Comparison of ENCODE assay signal across 22 mouse cellular contexts in genomic region chr12:8809086-8809485, GRCm38 (mm10). TPM values are rescaled to one million over a fixed set of nuclear protein-coding genes. Genes with fewer than 3 reads are reported as not detected.
DNase-seq lines count a peak whose midpoint lies in the region; ATAC-seq and TF ChIP-seq lines count a peak whose summit lies in the region.
"Had no signal": no experiment of that assay in that cellular context is flagged by ENCODE, and none has a peak within 500 bp of the region (broad histone marks: within the 10 kb centered on the region; RNA-seq: fewer than 3 reads in every experiment).

No protein-coding gene starts in this region.

- H3K27me3 ChIP-seq in C2C12 (ENCODE audit: control insufficient read depth, insufficient read depth, insufficient read length), result no peaks in the 10 kb centered on the region
- H3K27me3 ChIP-seq in limb, embryonic 10.5 days (ENCODE audit: low read depth, poor library complexity, severe bottlenecking), result no peaks in the 10 kb centered on the region
- no peaks in the 10 kb centered on the region for H3K27me3 ChIP-seq in lung, embryonic 14.5 days (ENCODE audit: insufficient read depth, low read length)
- no peaks in the 10 kb centered on the region for H3K27me3 ChIP-seq in intestine, postnatal 0 days (replicated peaks; ENCODE audit: control insufficient read depth, insufficient read depth, low read length)
- no peaks in the 10 kb centered on the region for H3K27me3 ChIP-seq in heart, embryonic 12.5 days (replicated peaks)
- H3K27me3 ChIP-seq: forebrain, embryonic 12.5 days; hindbrain, embryonic 12.5 days; neural tube, embryonic 13.5 days had no signal

- 0 out of 2 replicates have a peak overlapping the region, but pooled peaks have one; percentile 42 for H3K27ac ChIP-seq in limb, embryonic 10.5 days
- H3K27ac ChIP-seq in lung, embryonic 14.5 days (ENCODE audit: low read depth), result peak overlapping the region; percentile 48; the same call in 1 of the 2 replicates
- no peak overlapping the region for H3K27ac ChIP-seq in intestine, postnatal 0 days (ENCODE audit: low read depth, low read length)
- no peak overlapping the region for H3K27ac ChIP-seq in heart, embryonic 12.5 days (ENCODE audit: poor library complexity, severe bottlenecking)
- H3K27ac ChIP-seq: forebrain, embryonic 12.5 days; heart, embryonic 10.5 days; hindbrain, embryonic 12.5 days; macrophage; neural tube, embryonic 13.5 days had no signal

- DNase-seq in limb, embryonic 10.5 days (ENCODE audit: low spot score), result no peak
- peak; percentile 18 for DNase-seq in lung, embryonic 14.5 days
- DNase-seq in lung, postnatal 36 days, result peak; percentile 86
- DNase-seq in frontal cortex, postnatal 10 days (ENCODE audit: low spot score in 2 of 2), result no peak
- DNase-seq: adrenal gland, postnatal 25 days; cerebellum, adult 11-12 months; cerebellum, postnatal 25 days; heart, postnatal 14 days; kidney, adult 2 months; kidney, postnatal 10 days; left cerebral cortex, postnatal 4 days; thymus, postnatal 14 days had no signal

- WGBS in limb, embryonic 10.5 days, result 87% methylated on average over 2 of the region's 2 CpGs
- 47% methylated on average over 2 of the region's 2 CpGs for WGBS in lung, embryonic 14.5 days
- 46% methylated on average over 2 of the region's 2 CpGs for WGBS in intestine, postnatal 0 days
- 54% methylated on average over 2 of the region's 2 CpGs for WGBS in heart, embryonic 12.5 days

- H3ac ChIP-seq in C2C12 (ENCODE audit: control insufficient read depth, insufficient read length, low read depth), result no peak overlapping the region

- H3K79me3 ChIP-seq in C2C12 (ENCODE audit: low read depth), result no peaks in the 10 kb centered on the region

- no peaks in the 10 kb centered on the region for H3K79me2 ChIP-seq in C2C12 (ENCODE audit: control insufficient read depth, insufficient read depth)

- no peaks in the 10 kb centered on the region for H3K9me3 ChIP-seq in limb, embryonic 10.5 days (replicated peaks)
- H3K9me3 ChIP-seq in lung, embryonic 14.5 days (ENCODE audit: low read depth, low read length), result no peaks in the 10 kb centered on the region
- no peaks in the 10 kb centered on the region for H3K9me3 ChIP-seq in intestine, postnatal 0 days (ENCODE audit: control insufficient read depth)
- 0 out of 2 replicates have a peak, but pooled peaks cover 3% of the 10 kb centered on the region for H3K9me3 ChIP-seq in heart, embryonic 12.5 days (replicated peaks)
- H3K9me3 ChIP-seq: forebrain, embryonic 12.5 days; heart, embryonic 10.5 days; hindbrain, embryonic 12.5 days; neural tube, embryonic 13.5 days had no signal

- no peaks in the 10 kb centered on the region for H3K36me3 ChIP-seq in C2C12 (ENCODE audit: control insufficient read depth, insufficient read depth)
- no peaks in the 10 kb centered on the region for H3K36me3 ChIP-seq in limb, embryonic 10.5 days
- H3K36me3 ChIP-seq in lung, embryonic 14.5 days (ENCODE audit: insufficient read depth), result no peaks in the 10 kb centered on the region
- no peaks in the 10 kb centered on the region for H3K36me3 ChIP-seq in intestine, postnatal 0 days (ENCODE audit: control insufficient read depth, insufficient read depth)
- H3K36me3 ChIP-seq in heart, embryonic 12.5 days, result no peaks in the 10 kb centered on the region
- H3K36me3 ChIP-seq: forebrain, embryonic 12.5 days; heart, embryonic 10.5 days; hindbrain, embryonic 12.5 days; neural tube, embryonic 13.5 days had no signal

- ATAC-seq in lung, embryonic 14.5 days (ENCODE audit: insufficient read depth), result peak; percentile 47; the same call in 1 of the 2 replicates
- ATAC-seq in intestine, postnatal 0 days, result no peak
- ATAC-seq in heart, embryonic 12.5 days (ENCODE audit: insufficient number of reproducible peaks, low FRiP score), result no peak
- ATAC-seq: CD4-positive, CD25-positive, alpha-beta regulatory T cell, adult 4 months had no signal

- no peak for TF ChIP-seq CTCF in C2C12 (IDR thresholded peaks at IDR 0.05; ENCODE audit: control insufficient read depth, insufficient read depth, insufficient read length)
- no peak for TF ChIP-seq CTCF in lung, embryonic 14.5 days (IDR thresholded peaks at IDR 0.05; ENCODE audit: low read depth)
- TF ChIP-seq CTCF in intestine, postnatal 0 days (IDR thresholded peaks at IDR 0.05; ENCODE audit: low read depth), result no peak

- H3K4me1 ChIP-seq in limb, embryonic 10.5 days, result peaks cover 55% of the 10 kb centered on the region
- H3K4me1 ChIP-seq in lung, embryonic 14.5 days (ENCODE audit: insufficient read depth), result no peaks in the 10 kb centered on the region
- H3K4me1 ChIP-seq in intestine, postnatal 0 days (replicated peaks; ENCODE audit: control insufficient read depth, insufficient read depth, low read length), result peaks cover 12% of the 10 kb centered on the region; the same call in 1 of the 2 replicates
- H3K4me1 ChIP-seq in heart, embryonic 12.5 days (replicated peaks), result peaks cover 5% of the 10 kb centered on the region; the same call in 1 of the 2 replicates
- H3K4me1 ChIP-seq: forebrain, embryonic 12.5 days; hindbrain, embryonic 12.5 days; neural tube, embryonic 13.5 days had no signal

- no peak overlapping the region for H3K9ac ChIP-seq in lung, embryonic 14.5 days
- no peak overlapping the region for H3K9ac ChIP-seq in intestine, postnatal 0 days (ENCODE audit: low read depth, low read length)
- no peak overlapping the region for H3K9ac ChIP-seq in heart, embryonic 12.5 days
- H3K9ac ChIP-seq: forebrain, embryonic 12.5 days; hindbrain, embryonic 12.5 days; neural tube, embryonic 13.5 days had no signal

- no peak overlapping the region for H3K4me2 ChIP-seq in lung, embryonic 14.5 days
- H3K4me2 ChIP-seq in intestine, postnatal 0 days (replicated peaks; ENCODE audit: low read depth), result no peak overlapping the region
- no peak overlapping the region for H3K4me2 ChIP-seq in heart, embryonic 12.5 days
- H3K4me2 ChIP-seq: forebrain, embryonic 12.5 days; hindbrain, embryonic 12.5 days; midbrain, embryonic 11.5 days; neural tube, embryonic 13.5 days had no signal

- no peak overlapping the region for H3K4me3 ChIP-seq in C2C12 (ENCODE audit: insufficient read depth, poor library complexity, severe bottlenecking)
- H3K4me3 ChIP-seq in limb, embryonic 10.5 days, result no peak overlapping the region
- no peak overlapping the region for H3K4me3 ChIP-seq in lung, embryonic 14.5 days (ENCODE audit: low read depth, low read length)
- no peak overlapping the region for H3K4me3 ChIP-seq in intestine, postnatal 0 days (ENCODE audit: low read depth, low read length)
- H3K4me3 ChIP-seq in heart, embryonic 12.5 days, result no peak overlapping the region
- H3K4me3 ChIP-seq: forebrain, embryonic 12.5 days; heart, embryonic 10.5 days; hindbrain, embryonic 12.5 days; neural tube, embryonic 13.5 days had no signal

TF ChIP-seq in C2C12, 6 proteins besides CTCF, POLR2A, EP300 and RAD21:
- no peak for TF ChIP-seq USF1 (IDR thresholded peaks at IDR 0.05; ENCODE audit: low read depth)
- TF ChIP-seq MYOD1 (IDR thresholded peaks at IDR 0.05; ENCODE audit: control insufficient read depth, insufficient read length, low read depth), result peak; percentile 7
- no peak for TF ChIP-seq MYOG (IDR thresholded peaks at IDR 0.05; ENCODE audit: control insufficient read depth, extremely low read depth, insufficient read length)
- no peak for TF ChIP-seq MAX (IDR thresholded peaks at IDR 0.05)
- TF ChIP-seq FOSL1 (IDR thresholded peaks at IDR 0.05; ENCODE audit: insufficient read depth, low read length, poor library complexity, severe bottlenecking), result no peak
- TF ChIP-seq CEBPB (IDR thresholded peaks at IDR 0.05; ENCODE audit: low read depth), result peak; percentile 75

RNA-seq across cellular contexts. Expression of gene Sdc1, which starts 38.0 kb away (rescaled TPM):
- polyA plus RNA-seq in C2C12 (2012; fragmentation: generic; extraction: Trizol), result 112 TPM
- polyA plus RNA-seq in limb, embryonic 10.5 days (2016; fragmentation: Nextera tagmentation; extraction: Ambion mirVana), result 245 and 261 TPM in 2 replicates
- 101 TPM in 2 replicates for polyA plus RNA-seq in lung, embryonic 14.5 days (2014; fragmentation: Nextera tagmentation; extraction: Ambion mirVana)
- polyA plus RNA-seq in intestine, postnatal 0 days (2015; fragmentation: Nextera tagmentation; extraction: Ambion mirVana), result 43.4 and 46.4 TPM in 2 replicates
- polyA plus RNA-seq in heart, embryonic 12.5 days (2016; fragmentation: Nextera tagmentation; extraction: Ambion mirVana), result 46.0 and 46.4 TPM in 2 replicates

Comparison
In these comparisons a context has a peak if more than half of its experiments do, and no peak if none do; other contexts are left out.
1. DNase-seq: peak in lung, embryonic 14.5 days (single experiment) and lung, postnatal 36 days (single experiment); none in limb, embryonic 10.5 days (single experiment) and frontal cortex, postnatal 10 days (0 of 2).
2. H3K27ac ChIP-seq: peak in limb, embryonic 10.5 days (single experiment) and lung, embryonic 14.5 days (single experiment); none in intestine, postnatal 0 days (single experiment) and heart, embryonic 12.5 days (single experiment).